Mouse (Mus musculus): ENCODE data around the gene Cct8l1. TPM values are rescaled to one million over a fixed set of nuclear protein-coding genes. Genes with fewer than 3 reads are reported as not detected.
A peak's percentile ranks its signal among the peaks of the same experiment; 100 is the strongest.

Cct8l1 gene
- polyA plus RNA-seq (2015; fragmentation: Nextera tagmentation; extraction: Ambion mirVana), result 0.10 and 0.22 TPM in 2 replicates

- no peaks in the 10 kb centered on the region for H3K4me1 ChIP-seq (ENCODE audit: control insufficient read depth, insufficient read depth, low read depth, low read length)
- H3K36me3 ChIP-seq (ENCODE audit: control insufficient read depth, insufficient read depth, low read length), result no peaks in the 10 kb centered on the region
- H3K27me3 ChIP-seq (replicated peaks; ENCODE audit: control insufficient read depth, insufficient read depth, low read length), result no peaks in the 10 kb centered on the region
- H3K27ac ChIP-seq (ENCODE audit: low read depth, low read length), result no peak within 1 kb of the TSS
- 92% methylated on average over 5 of the region's 5 CpGs for WGBS
- no peak within 1 kb of the TSS for H3K4me3 ChIP-seq (ENCODE audit: low read length)
- no peaks in the 10 kb centered on the region for H3K9me3 ChIP-seq (ENCODE audit: control insufficient read depth, low read length)
- no peak within 1 kb of the TSS for H3K4me2 ChIP-seq (ENCODE audit: low read length)
- no peak within 1 kb of the TSS for H3K9ac ChIP-seq (ENCODE audit: low read depth, low read length)
- no peak for ATAC-seq
Measured at GRCm38 (mm10) chr5:25515767-25516166, at the start of gene Cct8l1. Gene Cct8l1, plus strand, starts transcription at chr5:25516067.

GRCm38 (mm10) chr5:25472070-25472469 is 43.8 kb upstream of the Cct8l1 start:
- no peaks in the 10 kb centered on the region for H3K9me3 ChIP-seq (ENCODE audit: control insufficient read depth, low read length)
- 2% methylated on average over 6 of the region's 6 CpGs for WGBS
- H3K27me3 ChIP-seq (replicated peaks; ENCODE audit: control insufficient read depth, insufficient read depth, low read length), result no peaks in the 10 kb centered on the region
- peak; percentile 80 for ATAC-seq
- H3K4me3 ChIP-seq (ENCODE audit: low read length), result peak overlapping the region; percentile 40
- H3K9ac ChIP-seq (ENCODE audit: low read depth, low read length), result peak overlapping the region; percentile 51
- H3K27ac ChIP-seq (ENCODE audit: low read depth, low read length), result no peak overlapping the region
- peak overlapping the region; percentile 56 for H3K4me2 ChIP-seq (ENCODE audit: low read length)
- H3K4me1 ChIP-seq (ENCODE audit: control insufficient read depth, insufficient read depth, low read depth, low read length), result no peaks in the 10 kb centered on the region
- H3K36me3 ChIP-seq (ENCODE audit: control insufficient read depth, insufficient read depth, low read length), result no peaks in the 10 kb centered on the region

GRCm38 (mm10) chr5:25475789-25476188 is 40.1 kb upstream of the Cct8l1 start:
- WGBS, result 87% methylated on average over 2 of the region's 2 CpGs
- Histone ChIP-seq H3K27me3 (replicated peaks; ENCODE audit: control insufficient read depth, insufficient read depth, low read length) (no peaks in the 10 kb centered on the region), H3K36me3 (ENCODE audit: control insufficient read depth, insufficient read depth, low read length) (no peaks in the 10 kb centered on the region), H3K9me3 (ENCODE audit: control insufficient read depth, low read length) (no peaks in the 10 kb centered on the region), H3K27ac (ENCODE audit: low read depth, low read length) (no peak overlapping the region), H3K4me2 (ENCODE audit: low read length) (no peak overlapping the region), H3K4me1 (ENCODE audit: control insufficient read depth, insufficient read depth, low read depth, low read length) (no peaks in the 10 kb centered on the region), H3K4me3 (ENCODE audit: low read length) (no peak overlapping the region), H3K9ac (ENCODE audit: low read depth, low read length) (no peak overlapping the region)
- no peak for ATAC-seq

- Histone ChIP-seq H3K4me2 (ENCODE audit: low read length) (no peak overlapping the region), H3K9ac (ENCODE audit: low read depth, low read length) (no peak overlapping the region), H3K27ac (ENCODE audit: low read depth, low read length) (no peak overlapping the region), H3K27me3 (replicated peaks; ENCODE audit: control insufficient read depth, insufficient read depth, low read length) (no peaks in the 10 kb centered on the region), H3K9me3 (ENCODE audit: control insufficient read depth, low read length) (no peaks in the 10 kb centered on the region), H3K4me1 (ENCODE audit: control insufficient read depth, insufficient read depth, low read depth, low read length) (no peaks in the 10 kb centered on the region), H3K36me3 (ENCODE audit: control insufficient read depth, insufficient read depth, low read length) (no peaks in the 10 kb centered on the region), H3K4me3 (ENCODE audit: low read length) (no peak overlapping the region)
- no peak for ATAC-seq
Measured at GRCm38 (mm10) chr5:25478863-25479262, 37.0 kb upstream of the Cct8l1 start.

- H3K4me1 ChIP-seq (ENCODE audit: control insufficient read depth, insufficient read depth, low read depth, low read length), result peaks cover 14% of the 10 kb centered on the region
- peak overlapping the region; percentile 79 for H3K4me2 ChIP-seq (ENCODE audit: low read length)
- no peaks in the 10 kb centered on the region for H3K9me3 ChIP-seq (ENCODE audit: control insufficient read depth, low read length)
- H3K27me3 ChIP-seq (replicated peaks; ENCODE audit: control insufficient read depth, insufficient read depth, low read length), result no peaks in the 10 kb centered on the region
- WGBS, result 55% methylated on average over 2 of the region's 2 CpGs
- no peak for ATAC-seq
- H3K27ac ChIP-seq (ENCODE audit: low read depth, low read length), result no peak overlapping the region
- H3K36me3 ChIP-seq (ENCODE audit: control insufficient read depth, insufficient read depth, low read length), result no peaks in the 10 kb centered on the region
- H3K4me3 ChIP-seq (ENCODE audit: low read length), result peak overlapping the region; percentile 99
- H3K9ac ChIP-seq (ENCODE audit: low read depth, low read length), result no peak overlapping the region; the same call in 1 of the 2 replicates
Measured at GRCm38 (mm10) chr5:25496652-25497051, 19.2 kb upstream of the Cct8l1 start.

GRCm38 (mm10) chr5:25497369-25497719 is 18.5 kb upstream of the Cct8l1 start:
- H3K4me1 ChIP-seq (ENCODE audit: control insufficient read depth, insufficient read depth, low read depth, low read length), result peaks cover 14% of the 10 kb centered on the region
- H3K4me2 ChIP-seq (ENCODE audit: low read length), result peak overlapping the region; percentile 79
- H3K36me3 ChIP-seq (ENCODE audit: control insufficient read depth, insufficient read depth, low read length), result no peaks in the 10 kb centered on the region
- WGBS, result under 1% methylated on average over 10 of the region's 10 CpGs
- peak overlapping the region; percentile 99 for H3K4me3 ChIP-seq (ENCODE audit: low read length)
- H3K9ac ChIP-seq (ENCODE audit: low read depth, low read length), result peak overlapping the region; percentile 95
- no peaks in the 10 kb centered on the region for H3K9me3 ChIP-seq (ENCODE audit: control insufficient read depth, low read length)
- no peaks in the 10 kb centered on the region for H3K27me3 ChIP-seq (replicated peaks; ENCODE audit: control insufficient read depth, insufficient read depth, low read length)
- peak overlapping the region; percentile 99 for H3K27ac ChIP-seq (ENCODE audit: low read depth, low read length)
- no peak for ATAC-seq

- H3K4me3 ChIP-seq (ENCODE audit: low read length), result peak overlapping the region; percentile 99
- peak; percentile 25 for ATAC-seq
- H3K27me3 ChIP-seq (replicated peaks; ENCODE audit: control insufficient read depth, insufficient read depth, low read length), result no peaks in the 10 kb centered on the region
- H3K4me2 ChIP-seq (ENCODE audit: low read length), result peak overlapping the region; percentile 79
- peaks cover 14% of the 10 kb centered on the region for H3K4me1 ChIP-seq (ENCODE audit: control insufficient read depth, insufficient read depth, low read depth, low read length)
- no peaks in the 10 kb centered on the region for H3K36me3 ChIP-seq (ENCODE audit: control insufficient read depth, insufficient read depth, low read length)
- no peaks in the 10 kb centered on the region for H3K9me3 ChIP-seq (ENCODE audit: control insufficient read depth, low read length)
- peak overlapping the region; percentile 95 for H3K9ac ChIP-seq (ENCODE audit: low read depth, low read length)
- WGBS, result under 1% methylated on average over 77 of the region's 78 CpGs
- peak overlapping the region; percentile 99 for H3K27ac ChIP-seq (ENCODE audit: low read depth, low read length)
Measured at GRCm38 (mm10) chr5:25497720-25498345, 18.0 kb upstream of the Cct8l1 start.

- peak; percentile 22; the same call in 1 of the 2 replicates for ATAC-seq
- peak within 1 kb of the TSS; percentile 99 for H3K4me3 ChIP-seq (ENCODE audit: low read length)
- WGBS, result 0% methylated on average over 31 of the region's 54 CpGs
- H3K9me3 ChIP-seq (ENCODE audit: control insufficient read depth, low read length), result no peaks in the 10 kb centered on the region
- no peaks in the 10 kb centered on the region for H3K36me3 ChIP-seq (ENCODE audit: control insufficient read depth, insufficient read depth, low read length)
- peak within 1 kb of the TSS; percentile 95 for H3K9ac ChIP-seq (ENCODE audit: low read depth, low read length)
- peak within 1 kb of the TSS; percentile 99 for H3K27ac ChIP-seq (ENCODE audit: low read depth, low read length)
- peak within 1 kb of the TSS; percentile 79 for H3K4me2 ChIP-seq (ENCODE audit: low read length)
- H3K27me3 ChIP-seq (replicated peaks; ENCODE audit: control insufficient read depth, insufficient read depth, low read length), result no peaks in the 10 kb centered on the region
- peaks cover 14% of the 10 kb centered on the region for H3K4me1 ChIP-seq (ENCODE audit: control insufficient read depth, insufficient read depth, low read depth, low read length)
Measured at GRCm38 (mm10) chr5:25498346-25498820, 17.5 kb upstream of the Cct8l1 start, which contains the start of gene Kmt2c. Gene Kmt2c, minus strand, starts transcription at chr5:25498783.

- Histone ChIP-seq H3K9ac (ENCODE audit: low read depth, low read length) (peak overlapping the region; percentile 95), H3K27me3 (replicated peaks; ENCODE audit: control insufficient read depth, insufficient read depth, low read length) (no peaks in the 10 kb centered on the region), H3K36me3 (ENCODE audit: control insufficient read depth, insufficient read depth, low read length) (no peaks in the 10 kb centered on the region), H3K4me2 (ENCODE audit: low read length) (peak overlapping the region; percentile 70), H3K4me3 (ENCODE audit: low read length) (peak overlapping the region; percentile 99), H3K4me1 (ENCODE audit: control insufficient read depth, insufficient read depth, low read depth, low read length) (peaks cover 14% of the 10 kb centered on the region), H3K27ac (ENCODE audit: low read depth, low read length) (peak overlapping the region; percentile 99), H3K9me3 (ENCODE audit: control insufficient read depth, low read length) (no peaks in the 10 kb centered on the region)
- ATAC-seq, result peak; percentile 85
- WGBS, result under 1% methylated on average over 34 of the region's 87 CpGs
Measured at GRCm38 (mm10) chr5:25498821-25499422, 16.9 kb upstream of the Cct8l1 start.

Data from hindbrain, embryonic 16.5 days (tissue).